In genomic region chr2:137706528-137706988, GRCm38 (mm10) we compare ENCODE assay signal across 9 mouse cellular contexts.
DNase-seq lines count a peak whose midpoint lies in the region; ATAC-seq and TF ChIP-seq lines count a peak whose summit lies in the region.
"Had no signal": no experiment of that assay in that cellular context is flagged by ENCODE, and none has a peak within 500 bp of the region (broad histone marks: within the 10 kb centered on the region; RNA-seq: fewer than 3 reads in every experiment).

No protein-coding gene starts in this region.

- peak overlapping the region; percentile 51 for H3K4me2 ChIP-seq in heart, embryonic 13.5 days
- peak overlapping the region; percentile 42 for H3K4me2 ChIP-seq in forebrain, embryonic 14.5 days (ENCODE audit: low read length)
- peak overlapping the region; percentile 41 for H3K4me2 ChIP-seq in midbrain, embryonic 12.5 days (replicated peaks)

- no peak for TF ChIP-seq CTCF in brain, embryonic 14.5 days (IDR thresholded peaks at IDR 0.05; ENCODE audit: borderline replicate concordance, extremely low read depth, insufficient read depth, insufficient read length)

- H3K9ac ChIP-seq in heart, embryonic 13.5 days: no peak overlapping the region
- H3K9ac ChIP-seq in forebrain, embryonic 14.5 days (ENCODE audit: low read length): no peak overlapping the region
- H3K9ac ChIP-seq in midbrain, embryonic 12.5 days (replicated peaks): no peak overlapping the region

- no peak for ATAC-seq in heart, embryonic 13.5 days (ENCODE audit: extremely low read depth, insufficient number of reproducible peaks, low FRiP score, low TSS enrichment)
- ATAC-seq in forebrain, embryonic 14.5 days: peak; percentile 92
- ATAC-seq in midbrain, embryonic 12.5 days (ENCODE audit: low FRiP score, low read depth): peak; percentile 88
- ATAC-seq in megakaryocyte progenitor cell, adult 5-6 weeks (replicated peaks; ENCODE audit: poor library complexity): no peak
- ATAC-seq in inflammation-experienced regulatory T-cells, adult 6 months: no peak

- 10% methylated on average over 4 of the region's 4 CpGs for WGBS in heart, embryonic 13.5 days
- WGBS in forebrain, embryonic 14.5 days: 0% methylated on average over 4 of the region's 4 CpGs
- 2% methylated on average over 4 of the region's 4 CpGs for WGBS in midbrain, embryonic 12.5 days

- no peak for TF ChIP-seq POLR2A in brain, embryonic 14.5 days (IDR thresholded peaks at IDR 0.05; ENCODE audit: borderline replicate concordance, extremely low read depth, insufficient read depth, insufficient read length, poor library complexity, severe bottlenecking)

- H3K9me3 ChIP-seq in heart, embryonic 13.5 days: no peaks in the 10 kb centered on the region
- no peaks in the 10 kb centered on the region for H3K9me3 ChIP-seq in forebrain, embryonic 14.5 days (replicated peaks; ENCODE audit: control insufficient read depth, low read length)
- H3K9me3 ChIP-seq in midbrain, embryonic 12.5 days: no peaks in the 10 kb centered on the region

- H3K27ac ChIP-seq in heart, embryonic 13.5 days (replicated peaks): peak overlapping the region; percentile 28; the same call in 1 of the 2 replicates
- no peak overlapping the region for H3K27ac ChIP-seq in forebrain, embryonic 14.5 days (ENCODE audit: low read depth, low read length)
- H3K27ac ChIP-seq in midbrain, embryonic 12.5 days (replicated peaks): peak overlapping the region; percentile 16; the same call in 1 of the 2 replicates

- H3K4me3 ChIP-seq in heart, embryonic 13.5 days: peak overlapping the region; percentile 25
- 0 out of 2 replicates have a peak overlapping the region, but pooled peaks have one; percentile 6 for H3K4me3 ChIP-seq in forebrain, embryonic 14.5 days (ENCODE audit: low read depth, low read length)
- 0 out of 2 replicates have a peak overlapping the region, but pooled peaks have one; percentile 14 for H3K4me3 ChIP-seq in midbrain, embryonic 12.5 days

- peaks cover 18% of the 10 kb centered on the region for H3K4me1 ChIP-seq in heart, embryonic 13.5 days
- H3K4me1 ChIP-seq in forebrain, embryonic 14.5 days (ENCODE audit: control insufficient read depth, insufficient read depth, low read length): peaks cover 15% of the 10 kb centered on the region
- peaks cover 32% of the 10 kb centered on the region for H3K4me1 ChIP-seq in midbrain, embryonic 12.5 days

- H3K36me3 ChIP-seq in heart, embryonic 13.5 days: no peaks in the 10 kb centered on the region
- no peaks in the 10 kb centered on the region for H3K36me3 ChIP-seq in forebrain, embryonic 14.5 days (ENCODE audit: control insufficient read depth, insufficient read depth, low read length)
- H3K36me3 ChIP-seq in midbrain, embryonic 12.5 days: no peaks in the 10 kb centered on the region

- no peak for DNase-seq in heart, postnatal 36 days
- DNase-seq in brain, embryonic 14.5 days (ENCODE audit: low read depth): peak; percentile 93
- peak; percentile 85 for DNase-seq in forebrain, embryonic 14.5 days (ENCODE audit: low spot score)
- DNase-seq in natural killer cell, adult 2 months (ENCODE audit: low spot score in 2 of 2): no peak
- DNase-seq: kidney, adult 2 months had no signal

- intact Hi-C loops in heart, postnatal 36 days (cut with DNase I): no loop called here

- no peaks in the 10 kb centered on the region for H3K27me3 ChIP-seq in heart, embryonic 13.5 days (replicated peaks)
- H3K27me3 ChIP-seq in forebrain, embryonic 14.5 days (replicated peaks; ENCODE audit: control insufficient read depth, insufficient read depth, low read length): peaks cover 46% of the 10 kb centered on the region
- H3K27me3 ChIP-seq in midbrain, embryonic 12.5 days: peaks cover 31% of the 10 kb centered on the region

Comparison
In these comparisons a context has a peak if more than half of its experiments do, and no peak if none do; other contexts are left out.
1. ATAC-seq: peak in forebrain, embryonic 14.5 days (single experiment) and midbrain, embryonic 12.5 days (single experiment); none in heart, embryonic 13.5 days (single experiment), megakaryocyte progenitor cell, adult 5-6 weeks (single experiment) and inflammation-experienced regulatory T-cells, adult 6 months (single experiment).
2. DNase-seq: peak in brain, embryonic 14.5 days (single experiment) and forebrain, embryonic 14.5 days (single experiment); none in heart, postnatal 36 days (0 of 2) and natural killer cell, adult 2 months (0 of 2).
3. Peak in every context shown above with its lines, with median percentiles within 50 percentile points of each other: H3K4me2 ChIP-seq and H3K4me3 ChIP-seq.